Mouse (Mus musculus) spleen, adult 2 months (tissue): ENCODE measurements around the gene Tubgcp3.

Experiments
- CTCF ChIP-seq: fragments of 200-500 bp; IDR thresholded peaks from 2 replicates; pipeline ENCODE4 v1.5.1; 2011; ENCODE audit warnings: mild to moderate bottlenecking, inconsistent platforms; ENCODE audit not compliant: insufficient read depth, insufficient read length, insufficient replicate concordance; ENCODE audit errors: extremely low read depth
- POLR2A ChIP-seq: fragments of 200-500 bp; IDR thresholded peaks from 2 replicates; pipeline ENCODE4 v1.6.1; 2011; ENCODE audit warnings: low read depth, low read length, inconsistent platforms

DNA sequence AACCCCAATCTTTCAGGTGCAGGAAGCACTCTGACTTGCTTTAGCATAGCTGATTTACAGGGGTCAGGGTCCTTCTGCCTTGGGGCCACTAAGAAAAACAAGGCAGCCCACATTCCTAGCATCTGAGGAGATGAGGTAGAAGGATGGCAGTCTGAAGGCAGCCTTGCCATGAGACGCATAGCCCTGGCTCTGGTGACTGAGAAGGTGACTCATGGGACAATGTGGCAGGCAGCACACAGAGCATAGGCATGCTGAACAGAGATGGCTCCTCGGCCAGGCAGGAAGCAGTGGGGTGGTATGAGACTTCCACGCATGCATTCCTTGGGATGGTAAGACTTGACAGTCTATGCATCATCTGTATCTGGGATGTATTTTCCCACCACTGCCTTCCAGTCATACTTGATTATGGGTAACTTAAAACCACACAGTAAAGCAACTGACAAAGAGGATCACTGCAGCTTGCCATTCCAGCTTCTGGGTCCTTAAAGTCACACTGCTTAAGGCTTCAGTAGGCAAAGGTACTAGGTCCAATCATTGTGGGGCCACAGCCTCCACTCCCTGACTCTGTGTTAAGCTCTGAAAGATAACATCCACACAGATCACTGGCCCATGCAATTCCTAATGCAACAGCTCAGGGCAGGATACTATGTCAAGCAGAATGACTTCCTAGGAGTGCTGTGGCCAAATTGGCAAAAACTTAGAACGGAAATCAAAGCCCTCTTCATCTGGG is 9.5 kb downstream of the Tubgcp3 start:
- TF ChIP-seq POLR2A (no peak), CTCF (no peak)
